Mouse (Mus musculus): Measurements from ENCODE around the gene Mx1. TPM values are rescaled to one million over a fixed set of nuclear protein-coding genes. Genes with fewer than 3 reads are reported as not detected.

Gene Mx1
- polyA plus RNA-seq, 1 experiment from 2014 or later = not detected

GRCm38 (mm10) chr16:97467472-97467871 is 4.8 kb upstream of the Mx1 start:
- H3K4me3 ChIP-seq (ENCODE audit: low read depth, low read length) = no peak overlapping the region
- no peak overlapping the region for H3K4me2 ChIP-seq
- no peaks in the 10 kb centered on the region for H3K9me3 ChIP-seq (replicated peaks; ENCODE audit: control insufficient read depth, low read length)
- H3K9ac ChIP-seq (ENCODE audit: low read depth, low read length) = no peak overlapping the region
- H3K27ac ChIP-seq (ENCODE audit: low read depth, low read length) = no peak overlapping the region
- no peak for ATAC-seq (replicated peaks; ENCODE audit: insufficient number of reproducible peaks, low FRiP score, low TSS enrichment)
- H3K4me1 ChIP-seq (ENCODE audit: control insufficient read depth, insufficient read depth, low read length) = peaks cover 5% of the 10 kb centered on the region; the same call in 1 of the 2 replicates
- H3K27me3 ChIP-seq (ENCODE audit: control insufficient read depth, insufficient read depth, low read length) = no peaks in the 10 kb centered on the region; the same call in 1 of the 2 replicates
- no peaks in the 10 kb centered on the region for H3K36me3 ChIP-seq (ENCODE audit: control insufficient read depth, insufficient read depth, low read length)
- WGBS (ENCODE audit: insufficient replicate concordance) = 55% methylated on average over 3 of the region's 3 CpGs

GRCm38 (mm10) chr16:97466182-97466957 is 3.7 kb upstream of the Mx1 start:
- Histone ChIP-seq H3K36me3 (ENCODE audit: control insufficient read depth, insufficient read depth, low read length) (no peaks in the 10 kb centered on the region), H3K9ac (ENCODE audit: low read depth, low read length) (no peak overlapping the region), H3K9me3 (replicated peaks; ENCODE audit: control insufficient read depth, low read length) (no peaks in the 10 kb centered on the region), H3K27me3 (ENCODE audit: control insufficient read depth, insufficient read depth, low read length) (no peaks in the 10 kb centered on the region; the same call in 1 of the 2 replicates), H3K4me3 (ENCODE audit: low read depth, low read length) (no peak overlapping the region), H3K4me2 (no peak overlapping the region), H3K4me1 (ENCODE audit: control insufficient read depth, insufficient read depth, low read length) (peaks cover 5% of the 10 kb centered on the region; the same call in 1 of the 2 replicates), H3K27ac (ENCODE audit: low read depth, low read length) (no peak overlapping the region)
- ATAC-seq (replicated peaks; ENCODE audit: insufficient number of reproducible peaks, low FRiP score, low TSS enrichment) = no peak
- 41% methylated on average over 4 of the region's 4 CpGs for WGBS (ENCODE audit: insufficient replicate concordance)

GRCm38 (mm10) chr16:97461271-97461670 is 1.4 kb downstream of the Mx1 start:
- Histone ChIP-seq H3K4me2 (no peak overlapping the region), H3K4me1 (ENCODE audit: control insufficient read depth, insufficient read depth, low read length) (no peaks in the 10 kb centered on the region), H3K27me3 (ENCODE audit: control insufficient read depth, insufficient read depth, low read length) (no peaks in the 10 kb centered on the region; the same call in 1 of the 2 replicates), H3K9ac (ENCODE audit: low read depth, low read length) (no peak overlapping the region), H3K4me3 (ENCODE audit: low read depth, low read length) (no peak overlapping the region), H3K36me3 (ENCODE audit: control insufficient read depth, insufficient read depth, low read length) (no peaks in the 10 kb centered on the region), H3K9me3 (replicated peaks; ENCODE audit: control insufficient read depth, low read length) (no peaks in the 10 kb centered on the region), H3K27ac (ENCODE audit: low read depth, low read length) (no peak overlapping the region)
- 58% methylated on average over 2 of the region's 2 CpGs for WGBS (ENCODE audit: insufficient replicate concordance)
- no peak for ATAC-seq (replicated peaks; ENCODE audit: insufficient number of reproducible peaks, low FRiP score, low TSS enrichment)

GRCm38 (mm10) chr16:97459831-97460230 is 2.9 kb downstream of the Mx1 start:
- no peak overlapping the region for H3K4me2 ChIP-seq
- no peak overlapping the region for H3K9ac ChIP-seq (ENCODE audit: low read depth, low read length)
- no peaks in the 10 kb centered on the region for H3K9me3 ChIP-seq (replicated peaks; ENCODE audit: control insufficient read depth, low read length)
- no peak for ATAC-seq (replicated peaks; ENCODE audit: insufficient number of reproducible peaks, low FRiP score, low TSS enrichment)
- H3K36me3 ChIP-seq (ENCODE audit: control insufficient read depth, insufficient read depth, low read length) = no peaks in the 10 kb centered on the region
- H3K4me1 ChIP-seq (ENCODE audit: control insufficient read depth, insufficient read depth, low read length) = no peaks in the 10 kb centered on the region
- no peak overlapping the region for H3K4me3 ChIP-seq (ENCODE audit: low read depth, low read length)
- 68% methylated on average over 1 of the region's 1 CpGs for WGBS (ENCODE audit: insufficient replicate concordance)
- no peak overlapping the region for H3K27ac ChIP-seq (ENCODE audit: low read depth, low read length)
- H3K27me3 ChIP-seq (ENCODE audit: control insufficient read depth, insufficient read depth, low read length) = no peaks in the 10 kb centered on the region; the same call in 1 of the 2 replicates

- Histone ChIP-seq H3K36me3 (ENCODE audit: control insufficient read depth, insufficient read depth, low read length) (no peaks in the 10 kb centered on the region), H3K9me3 (replicated peaks; ENCODE audit: control insufficient read depth, low read length) (no peaks in the 10 kb centered on the region), H3K9ac (ENCODE audit: low read depth, low read length) (no peak overlapping the region), H3K27ac (ENCODE audit: low read depth, low read length) (no peak overlapping the region), H3K27me3 (ENCODE audit: control insufficient read depth, insufficient read depth, low read length) (no peaks in the 10 kb centered on the region), H3K4me3 (ENCODE audit: low read depth, low read length) (no peak overlapping the region), H3K4me2 (no peak overlapping the region), H3K4me1 (ENCODE audit: control insufficient read depth, insufficient read depth, low read length) (no peaks in the 10 kb centered on the region)
- ATAC-seq (replicated peaks; ENCODE audit: insufficient number of reproducible peaks, low FRiP score, low TSS enrichment) = no peak
These were observed 15.3 kb downstream of the Mx1 start for GRCm38 (mm10) chr16:97447386-97447785.

GRCm38 (mm10) chr16:97443670-97444263 is 18.9 kb downstream of the Mx1 start:
- Histone ChIP-seq H3K9me3 (replicated peaks; ENCODE audit: control insufficient read depth, low read length) (no peaks in the 10 kb centered on the region), H3K27ac (ENCODE audit: low read depth, low read length) (no peak overlapping the region), H3K9ac (ENCODE audit: low read depth, low read length) (no peak overlapping the region), H3K36me3 (ENCODE audit: control insufficient read depth, insufficient read depth, low read length) (no peaks in the 10 kb centered on the region), H3K27me3 (ENCODE audit: control insufficient read depth, insufficient read depth, low read length) (no peaks in the 10 kb centered on the region), H3K4me2 (no peak overlapping the region), H3K4me1 (ENCODE audit: control insufficient read depth, insufficient read depth, low read length) (no peaks in the 10 kb centered on the region), H3K4me3 (ENCODE audit: low read depth, low read length) (no peak overlapping the region)
- ATAC-seq (replicated peaks; ENCODE audit: insufficient number of reproducible peaks, low FRiP score, low TSS enrichment) = peak; percentile 39; the same call in 1 of the 2 replicates
- 46% methylated on average over 14 of the region's 14 CpGs for WGBS (ENCODE audit: insufficient replicate concordance)

- Histone ChIP-seq H3K4me1 (ENCODE audit: control insufficient read depth, insufficient read depth, low read length) (no peaks in the 10 kb centered on the region), H3K4me3 (ENCODE audit: low read depth, low read length) (no peak overlapping the region), H3K36me3 (ENCODE audit: control insufficient read depth, insufficient read depth, low read length) (no peaks in the 10 kb centered on the region), H3K27me3 (ENCODE audit: control insufficient read depth, insufficient read depth, low read length) (no peaks in the 10 kb centered on the region), H3K9ac (ENCODE audit: low read depth, low read length) (no peak overlapping the region), H3K9me3 (replicated peaks; ENCODE audit: control insufficient read depth, low read length) (no peaks in the 10 kb centered on the region), H3K27ac (ENCODE audit: low read depth, low read length) (no peak overlapping the region), H3K4me2 (no peak overlapping the region)
- WGBS (ENCODE audit: insufficient replicate concordance) = 81% methylated on average over 9 of the region's 9 CpGs
- ATAC-seq (replicated peaks; ENCODE audit: insufficient number of reproducible peaks, low FRiP score, low TSS enrichment) = no peak
These were observed 20.7 kb downstream of the Mx1 start for GRCm38 (mm10) chr16:97441967-97442366.

- H3K4me2 ChIP-seq = no peak overlapping the region
- H3K27me3 ChIP-seq (ENCODE audit: control insufficient read depth, insufficient read depth, low read length) = no peaks in the 10 kb centered on the region
- no peak overlapping the region for H3K4me3 ChIP-seq (ENCODE audit: low read depth, low read length)
- no peak overlapping the region for H3K9ac ChIP-seq (ENCODE audit: low read depth, low read length)
- no peaks in the 10 kb centered on the region for H3K9me3 ChIP-seq (replicated peaks; ENCODE audit: control insufficient read depth, low read length)
- no peaks in the 10 kb centered on the region for H3K4me1 ChIP-seq (ENCODE audit: control insufficient read depth, insufficient read depth, low read length)
- WGBS (ENCODE audit: insufficient replicate concordance) = 53% methylated on average over 3 of the region's 3 CpGs
- no peaks in the 10 kb centered on the region for H3K36me3 ChIP-seq (ENCODE audit: control insufficient read depth, insufficient read depth, low read length)
- ATAC-seq (replicated peaks; ENCODE audit: insufficient number of reproducible peaks, low FRiP score, low TSS enrichment) = no peak
- H3K27ac ChIP-seq (ENCODE audit: low read depth, low read length) = no peak overlapping the region
These were observed 24.5 kb downstream of the Mx1 start for GRCm38 (mm10) chr16:97438191-97438590.

Measured in heart, embryonic 11.5 days (tissue).